Mouse (Mus musculus): ENCODE results near the gene Wfdc15a. TPM values are rescaled to one million over a fixed set of nuclear protein-coding genes. Genes with fewer than 3 reads are reported as not detected.

Wfdc15a gene
- total RNA-seq, 2 experiments from 2014 or later, result not detected

DNA sequence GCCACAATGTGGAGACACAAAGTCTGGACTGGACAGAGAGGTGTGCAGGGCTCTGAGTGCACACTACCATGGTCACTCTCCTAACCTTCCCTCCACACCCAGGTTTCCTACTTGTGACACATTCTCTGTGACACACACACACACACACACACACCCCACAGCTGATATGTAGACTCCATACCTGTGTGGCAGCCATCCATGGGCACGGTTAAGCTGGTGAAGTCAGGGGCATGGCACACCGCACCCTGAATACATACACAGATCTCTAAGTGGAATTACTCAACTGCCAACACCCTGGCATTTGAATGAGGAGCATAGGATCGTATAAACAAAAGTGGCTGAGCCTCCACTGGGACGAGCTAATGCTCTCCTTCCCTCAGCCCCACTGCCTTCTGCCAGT, 19.2 kb downstream of the Wfdc15a start:
- DNase-seq (ENCODE audit: low spot score in 2 of 2), result no peak
- intact Hi-C loops (cut with DNase I), result no loop called here

DNA sequence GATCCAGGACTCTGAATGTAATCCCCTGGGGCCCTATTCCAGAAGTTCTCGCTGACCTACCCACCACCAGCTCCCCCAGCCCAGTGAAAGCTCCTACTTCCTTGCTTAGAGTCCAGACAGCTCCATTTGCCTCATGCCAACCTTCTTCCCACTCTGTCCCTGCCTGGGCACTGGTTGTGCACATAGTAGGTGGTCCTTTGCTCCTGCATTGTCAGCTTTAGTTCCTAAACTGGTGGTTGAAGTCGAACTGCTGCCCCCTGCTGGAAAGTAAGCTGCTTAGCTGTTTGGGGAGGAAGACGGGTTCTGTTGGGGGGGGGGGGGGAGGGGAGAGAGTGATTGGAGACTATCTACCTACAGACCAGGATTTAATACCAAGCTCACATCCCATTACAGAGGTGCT, 19.8 kb downstream of the Wfdc15a start:
- DNase-seq (ENCODE audit: low spot score in 2 of 2), result peak; percentile 43 to 44
- intact Hi-C loops (cut with DNase I), result no loop called here

DNA sequence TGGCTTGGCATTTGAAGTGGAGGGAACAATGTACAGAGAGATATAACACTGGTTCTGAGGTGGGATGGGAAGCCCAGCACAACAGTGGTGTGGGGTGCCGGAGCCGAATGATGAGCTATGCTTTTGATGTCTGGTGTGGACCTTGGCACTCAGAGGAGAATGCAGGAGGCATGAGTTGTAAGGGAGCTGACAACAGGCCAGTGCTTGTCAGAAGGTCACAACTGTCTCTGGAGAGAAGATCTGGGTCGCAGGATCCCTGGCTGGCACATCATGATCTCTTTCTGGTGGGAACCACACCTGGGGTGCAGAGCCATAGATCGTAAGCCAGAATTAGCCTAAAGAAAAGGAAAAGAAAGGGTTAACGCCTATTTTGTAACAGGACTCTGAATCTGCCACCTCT, 22.1 kb downstream of the Wfdc15a start:
- no peak for DNase-seq (ENCODE audit: low spot score in 2 of 2)
- intact Hi-C loops (cut with DNase I), result no loop called here

DNA sequence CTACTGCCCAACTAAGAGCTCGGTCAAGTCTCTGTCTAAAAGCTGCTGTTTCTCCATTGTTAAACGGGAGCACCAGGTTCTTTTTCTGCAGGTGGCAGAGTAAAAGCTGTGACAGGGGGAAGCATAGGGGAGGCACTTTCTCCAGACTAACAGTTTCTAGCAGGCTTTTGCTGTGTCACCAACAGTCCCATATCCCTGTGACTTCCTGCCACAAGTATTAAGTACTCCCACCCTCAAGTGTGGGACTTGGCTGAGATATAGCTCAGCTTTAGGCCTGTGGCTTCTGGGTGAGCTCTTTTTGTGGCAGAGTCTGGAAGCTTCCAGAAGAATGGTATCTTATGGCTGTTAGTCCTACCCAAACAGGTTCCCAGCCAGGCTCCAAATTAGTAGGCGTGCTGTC, 24.1 kb downstream of the Wfdc15a start:
- intact Hi-C loops (cut with DNase I), result no loop called here
- no peak for DNase-seq (ENCODE audit: low spot score in 2 of 2)

DNA sequence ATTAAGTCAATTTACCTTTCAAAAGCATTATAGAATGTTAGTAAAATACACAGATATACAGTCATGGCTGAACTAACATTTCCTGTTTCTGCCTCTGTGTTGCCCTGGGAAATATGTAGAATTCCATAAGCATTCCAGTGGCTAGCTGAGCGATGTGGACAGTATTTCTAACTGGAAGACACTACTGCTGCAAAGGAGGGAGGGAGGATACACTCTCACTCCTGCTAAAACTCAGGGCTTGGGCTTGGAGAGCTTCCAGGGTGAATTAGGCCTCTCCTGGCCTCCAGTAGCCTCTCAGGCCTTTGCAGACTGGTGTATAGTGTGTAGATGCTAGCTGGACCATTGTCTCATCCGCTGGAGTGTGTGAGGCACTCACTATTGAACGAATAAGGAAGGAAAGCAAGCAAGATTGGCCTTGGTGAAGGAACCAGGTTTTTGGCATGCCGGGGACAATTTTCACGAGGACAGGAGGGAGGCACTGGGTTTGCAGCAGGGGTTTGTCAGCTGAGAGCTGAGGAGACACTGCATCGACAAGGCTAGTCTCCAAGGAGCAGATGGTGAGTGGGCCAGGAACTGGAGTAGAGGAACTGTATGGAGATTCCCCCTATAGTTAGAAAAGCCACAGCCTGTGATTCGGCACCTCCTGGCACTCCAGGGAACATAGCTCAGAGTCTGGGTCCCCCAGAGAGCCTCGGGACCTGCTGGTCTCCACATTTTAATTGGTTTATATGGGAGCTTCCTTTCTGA, 25.1 kb downstream of the Wfdc15a start:
- intact Hi-C loops (cut with DNase I), result loop anchor here (5.0 kb wide), 1 partner anchor 38 kb away; no protein-coding TSS in a partner anchor
- peak; percentile 73 to 83 for DNase-seq (ENCODE audit: low spot score in 2 of 2)

DNA sequence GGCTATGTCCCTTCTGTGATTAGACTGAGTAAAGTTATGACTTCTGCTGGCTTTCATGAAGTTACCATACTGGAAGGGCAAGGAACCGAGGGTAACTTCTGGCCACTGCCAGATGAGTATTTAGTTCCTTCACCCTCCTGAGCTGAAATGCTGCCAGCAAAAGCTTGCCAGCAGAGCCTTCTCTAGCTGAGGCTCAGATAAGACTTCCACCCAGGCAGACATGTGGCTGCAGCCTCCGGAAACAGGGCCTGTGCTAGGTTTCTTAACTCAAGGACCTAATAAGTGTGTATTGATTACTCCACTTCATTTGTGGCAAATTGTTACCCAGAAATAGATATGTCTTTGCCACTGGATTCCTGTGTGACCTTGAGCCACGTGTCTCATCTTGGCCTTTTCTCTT, 26.5 kb downstream of the Wfdc15a start:
- intact Hi-C loops (cut with DNase I), result loop anchor here (5.0 kb wide), 1 partner anchor 36 kb away; no protein-coding TSS in a partner anchor
- no peak for DNase-seq (ENCODE audit: low spot score in 2 of 2)

DNA sequence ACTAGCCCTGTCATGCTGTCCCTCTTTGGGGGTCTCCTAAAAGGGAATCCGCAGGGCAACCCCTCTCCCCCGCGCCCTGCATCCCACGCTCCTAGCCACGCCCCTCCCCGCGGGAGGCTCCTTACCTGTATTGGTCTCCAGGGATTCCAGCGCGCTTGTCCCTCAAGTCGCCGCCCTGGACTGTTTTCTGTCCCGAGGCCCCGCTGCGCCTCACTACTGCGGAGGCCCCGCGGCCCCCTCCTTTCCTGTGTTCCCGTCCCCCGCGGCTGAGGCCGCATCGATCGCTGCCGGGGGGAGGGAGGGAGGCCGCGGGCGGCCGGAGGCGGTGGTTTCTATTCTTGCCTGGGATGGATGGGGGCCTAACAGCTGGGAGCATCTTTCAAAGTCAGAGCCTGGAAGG, 29.0 kb downstream of the Wfdc15a start, which contains the start of gene Kcns1:
Gene Kcns1, minus strand, starts transcription at position 212 of the 400 bp plus-strand sequence.
- intact Hi-C loops (cut with DNase I), result loop anchor here (5.0 kb wide), 1 partner anchor 34 kb away; no protein-coding TSS in a partner anchor
- DNase-seq (ENCODE audit: low spot score in 2 of 2), result no peak

DNA sequence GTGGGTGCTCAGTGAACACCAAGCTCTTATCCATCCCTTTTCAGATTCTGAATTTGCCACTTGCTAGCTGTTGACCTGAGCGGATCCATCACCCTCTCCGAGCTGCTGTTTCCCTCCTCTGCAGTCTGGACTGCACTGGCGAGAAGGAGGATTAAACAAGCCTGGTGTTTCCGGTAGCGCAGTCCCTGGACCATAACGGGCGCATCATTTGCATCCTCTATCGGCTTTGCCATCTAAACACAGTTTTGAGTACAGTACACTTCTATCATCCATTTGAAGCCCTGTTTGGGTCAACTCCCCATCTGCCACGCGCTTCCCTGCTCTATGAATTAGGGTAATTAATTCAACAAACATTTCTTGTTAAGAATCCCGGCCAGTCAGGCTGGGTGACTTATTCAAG, 29.6 kb downstream of the Wfdc15a start:
- no peak for DNase-seq (ENCODE audit: low spot score in 2 of 2)
- intact Hi-C loops (cut with DNase I), result loop anchor here (5.0 kb wide), 1 partner anchor 33 kb away; no protein-coding TSS in a partner anchor

DNA sequence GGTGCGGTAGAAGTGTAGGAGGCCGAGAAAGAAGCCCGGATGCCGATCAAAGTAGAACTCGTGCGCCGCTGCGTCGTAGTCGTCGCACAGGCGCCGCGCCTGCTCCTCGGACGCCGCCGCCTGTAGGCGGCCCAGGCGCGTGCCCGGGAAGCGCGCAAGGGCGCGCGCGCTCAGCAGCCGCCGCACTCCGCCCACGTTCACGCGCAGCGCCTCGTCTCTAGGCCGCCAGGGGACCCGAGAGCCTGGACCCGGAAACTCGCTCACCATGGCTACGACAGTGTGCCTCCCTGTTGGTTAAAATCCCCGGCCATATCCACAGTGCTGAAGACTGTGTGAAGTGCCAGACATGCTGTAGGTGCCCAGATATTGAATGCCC, 31.4 kb downstream of the Wfdc15a start:
- peak; percentile 41 to 61 for DNase-seq (ENCODE audit: low spot score in 2 of 2)
- intact Hi-C loops (cut with DNase I), result no loop called here

DNA sequence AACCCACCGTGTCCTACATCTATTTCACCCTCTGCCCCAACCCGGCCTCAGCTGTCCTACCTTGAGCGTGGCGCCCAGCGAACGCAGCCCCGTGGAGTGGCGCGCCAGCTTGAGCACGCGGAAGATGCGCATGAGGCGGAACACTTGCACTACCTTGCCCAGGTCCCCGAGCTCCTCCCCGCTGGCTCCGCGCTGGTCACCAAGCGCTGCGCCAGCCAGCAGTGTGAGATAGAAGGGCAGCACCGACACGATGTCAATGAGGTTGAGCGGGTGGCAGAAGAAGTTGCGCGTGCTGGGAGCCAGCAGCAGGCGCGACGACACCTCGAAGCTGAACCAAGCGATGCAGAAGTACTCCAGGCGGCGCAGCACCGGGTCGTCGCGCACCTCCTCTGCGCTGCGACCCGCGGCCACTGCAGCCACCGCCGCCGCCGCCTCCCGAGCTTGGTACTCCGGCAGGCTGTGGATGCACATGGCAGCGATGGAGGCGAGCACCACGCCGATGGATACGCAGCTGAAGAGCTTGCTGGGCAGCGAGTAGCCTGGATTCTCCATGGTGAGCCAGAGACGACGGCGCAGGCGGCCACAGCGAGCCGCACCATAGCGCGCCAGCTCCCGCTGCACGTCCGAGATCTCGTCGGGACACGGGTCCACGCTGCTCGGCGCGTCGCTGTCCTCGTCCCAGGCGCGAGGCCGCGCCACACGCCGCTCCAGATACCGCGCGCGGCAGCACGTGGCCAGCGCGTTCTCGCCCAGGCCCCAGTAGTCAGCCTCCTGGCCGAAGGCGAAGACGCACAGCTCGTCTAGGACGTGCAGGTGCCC, 32.0 kb downstream of the Wfdc15a start:
- no peak for DNase-seq (ENCODE audit: low spot score in 2 of 2)
- intact Hi-C loops (cut with DNase I), result no loop called here

DNA sequence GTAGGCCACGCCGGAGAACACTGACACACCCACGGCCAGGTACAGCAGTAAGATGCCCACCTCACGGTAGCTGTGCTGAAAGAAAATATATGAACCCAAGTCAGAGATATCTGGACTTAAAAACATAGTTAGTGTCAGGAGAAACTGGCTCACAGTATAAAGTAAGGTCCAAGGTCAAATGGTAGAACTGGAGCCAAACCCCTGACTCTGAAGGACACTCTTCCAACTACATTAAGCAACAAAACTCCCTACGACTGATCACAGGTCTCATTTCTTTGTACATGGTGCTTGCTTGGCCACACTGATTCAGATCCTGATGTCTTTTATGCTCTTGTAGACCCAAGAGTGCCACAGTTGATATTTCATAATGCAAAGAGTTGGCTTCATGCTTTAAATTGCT, 35.0 kb downstream of the Wfdc15a start:
- DNase-seq (ENCODE audit: low spot score in 2 of 2), result no peak
- intact Hi-C loops (cut with DNase I), result no loop called here

DNA sequence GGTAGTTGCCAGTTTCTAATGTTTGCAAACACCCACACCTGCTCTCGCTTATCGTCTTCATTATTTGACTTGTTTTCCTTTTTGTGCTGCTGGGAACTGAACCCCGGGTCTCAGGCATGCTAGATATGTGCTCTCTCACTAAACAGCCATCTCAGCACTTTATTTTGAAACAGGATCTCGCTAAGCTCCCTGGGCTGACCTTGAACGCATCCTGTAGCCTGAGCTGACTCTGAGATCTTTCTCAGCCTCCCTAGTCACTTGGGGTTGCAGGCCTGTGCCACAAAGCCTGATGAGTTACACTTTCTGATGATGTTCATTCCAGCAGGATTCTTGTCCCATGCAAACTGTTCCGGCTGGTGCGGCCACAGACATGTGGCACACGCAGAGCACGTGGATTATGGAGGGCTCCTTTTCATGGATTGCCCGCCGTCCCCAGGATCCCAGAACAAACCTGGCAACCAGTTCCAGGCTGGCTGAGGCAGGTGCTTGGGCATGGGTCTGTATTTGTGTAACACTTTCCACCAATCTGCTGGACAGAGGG, 38.3 kb downstream of the Wfdc15a start:
- intact Hi-C loops (cut with DNase I), result no loop called here
- no peak for DNase-seq (ENCODE audit: low spot score in 2 of 2)

DNA sequence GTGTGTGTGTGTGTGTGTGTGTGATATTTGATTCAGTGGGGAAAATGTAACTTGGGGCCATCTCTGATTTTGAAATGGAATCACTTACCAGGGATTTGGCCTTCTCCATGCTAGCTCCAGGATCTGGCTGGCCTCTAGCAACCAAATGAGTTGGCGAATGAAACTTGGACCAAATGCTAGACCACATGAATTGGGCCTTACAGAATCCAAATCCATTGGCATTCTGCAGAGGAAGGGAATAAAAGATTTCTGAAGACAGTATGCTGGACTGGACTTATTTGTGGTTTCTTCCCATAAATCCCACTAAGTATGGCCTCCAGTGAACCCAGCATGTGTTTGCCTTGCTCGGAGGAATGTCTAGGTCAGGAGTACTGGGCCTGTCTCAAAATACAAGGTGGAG, 41.1 kb downstream of the Wfdc15a start:
- intact Hi-C loops (cut with DNase I), result no loop called here
- no peak for DNase-seq (ENCODE audit: low spot score in 2 of 2)

DNA sequence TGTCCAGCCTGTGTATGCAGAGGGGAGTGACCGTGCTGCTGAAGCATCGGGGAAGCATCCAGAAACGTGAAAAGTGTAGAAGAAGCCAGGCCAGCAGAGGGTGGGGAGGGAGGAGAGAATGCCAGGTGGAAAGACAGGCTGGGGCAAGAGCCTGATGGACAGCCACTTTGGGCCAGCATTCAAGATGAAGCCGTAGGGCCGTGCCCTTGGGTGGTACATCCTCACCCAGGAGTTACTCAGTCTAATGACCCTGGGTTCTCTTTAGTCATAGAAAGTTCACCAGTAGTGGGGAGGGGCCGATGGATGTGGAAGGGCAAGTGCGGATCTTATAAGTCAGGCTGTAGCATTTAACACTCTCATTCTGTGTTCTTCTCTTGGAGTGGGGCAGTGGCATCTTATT, 43.8 kb downstream of the Wfdc15a start:
- intact Hi-C loops (cut with DNase I), result no loop called here
- DNase-seq (ENCODE audit: low spot score in 2 of 2), result no peak

DNA sequence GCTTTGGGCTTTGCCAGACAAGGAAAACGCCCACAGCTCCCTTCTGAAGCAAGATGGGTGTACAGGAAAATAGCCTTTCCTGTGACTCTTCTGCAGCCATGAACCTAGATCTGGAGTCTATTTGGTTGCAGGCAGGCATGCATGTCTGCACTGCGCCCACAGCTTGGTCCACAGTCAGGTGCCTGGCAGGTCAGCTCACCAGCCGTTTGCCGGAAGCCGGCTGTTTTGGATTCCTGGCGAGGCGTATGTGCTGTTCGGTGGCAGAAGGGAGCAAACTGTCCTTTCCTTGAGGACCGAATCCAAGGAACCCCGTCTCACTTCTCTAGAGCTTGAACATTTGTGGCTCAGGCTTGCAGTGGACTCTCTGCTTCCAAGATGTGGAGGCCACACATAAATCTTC, 45.9 kb downstream of the Wfdc15a start:
- DNase-seq (ENCODE audit: low spot score in 2 of 2), result no peak
- intact Hi-C loops (cut with DNase I), result no loop called here

DNA sequence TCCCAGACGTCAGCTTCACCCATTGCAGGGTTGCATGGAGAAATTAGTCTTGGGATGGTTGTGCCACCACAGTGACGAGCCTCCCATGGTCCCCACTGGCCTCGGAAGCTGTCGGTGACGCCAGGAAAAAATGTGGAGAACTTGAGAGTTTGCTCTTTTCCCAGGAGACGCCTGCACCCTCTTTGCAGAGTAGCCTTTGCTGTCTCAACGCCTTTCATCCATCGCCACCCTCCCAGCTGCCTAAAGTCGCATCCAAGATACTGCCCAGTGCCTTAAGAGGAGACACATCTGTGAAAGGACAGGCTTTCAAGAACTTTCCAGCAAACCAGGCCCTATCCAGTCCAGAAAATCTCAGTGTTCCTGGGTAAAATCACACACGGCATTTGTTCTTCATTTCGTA, 47.6 kb downstream of the Wfdc15a start:
- intact Hi-C loops (cut with DNase I), result no loop called here
- DNase-seq (ENCODE audit: low spot score in 2 of 2), result no peak

DNA sequence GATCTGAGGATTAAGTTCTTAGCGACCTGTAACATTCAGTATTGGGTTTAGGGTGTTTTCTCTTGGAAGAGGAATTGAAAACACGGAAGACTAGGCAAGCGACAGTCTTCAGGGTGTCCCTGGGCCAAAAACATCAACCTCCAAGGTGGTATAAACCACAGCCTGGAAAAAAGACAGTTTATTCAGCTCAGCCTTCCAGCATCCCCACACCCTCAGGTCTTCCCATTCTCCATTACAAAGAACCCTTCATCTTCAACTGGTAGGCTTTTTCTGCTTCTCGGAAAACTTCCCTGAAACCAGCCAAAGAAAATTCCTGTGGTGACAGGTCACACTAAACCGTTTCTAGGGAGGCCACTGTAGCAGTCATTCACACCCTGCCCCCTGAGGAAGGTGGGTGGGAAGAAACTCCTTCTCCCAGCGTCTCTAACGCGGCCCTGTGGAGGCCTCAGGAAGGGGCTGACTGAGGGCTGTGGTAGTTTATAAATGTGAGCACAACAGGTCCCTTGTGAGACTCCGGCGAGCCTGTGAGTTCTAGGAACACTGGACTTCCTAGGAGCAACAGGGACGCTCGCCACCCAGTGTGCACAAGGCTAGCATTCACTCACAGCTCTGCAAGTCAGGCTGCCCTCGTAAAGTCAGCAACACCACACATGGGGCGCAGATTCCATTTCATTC, 49.7 kb downstream of the Wfdc15a start:
- DNase-seq (ENCODE audit: low spot score in 2 of 2), result no peak
- intact Hi-C loops (cut with DNase I), result no loop called here
